Mouse (Mus musculus): Measurements from ENCODE around the gene Mrps15.
"Not testable (repeated sequence)": the region's sequence is repeated elsewhere in the genome, so short reads cannot be mapped to it uniquely, and the experiment has no call there.

Mrps15 gene

DNA sequence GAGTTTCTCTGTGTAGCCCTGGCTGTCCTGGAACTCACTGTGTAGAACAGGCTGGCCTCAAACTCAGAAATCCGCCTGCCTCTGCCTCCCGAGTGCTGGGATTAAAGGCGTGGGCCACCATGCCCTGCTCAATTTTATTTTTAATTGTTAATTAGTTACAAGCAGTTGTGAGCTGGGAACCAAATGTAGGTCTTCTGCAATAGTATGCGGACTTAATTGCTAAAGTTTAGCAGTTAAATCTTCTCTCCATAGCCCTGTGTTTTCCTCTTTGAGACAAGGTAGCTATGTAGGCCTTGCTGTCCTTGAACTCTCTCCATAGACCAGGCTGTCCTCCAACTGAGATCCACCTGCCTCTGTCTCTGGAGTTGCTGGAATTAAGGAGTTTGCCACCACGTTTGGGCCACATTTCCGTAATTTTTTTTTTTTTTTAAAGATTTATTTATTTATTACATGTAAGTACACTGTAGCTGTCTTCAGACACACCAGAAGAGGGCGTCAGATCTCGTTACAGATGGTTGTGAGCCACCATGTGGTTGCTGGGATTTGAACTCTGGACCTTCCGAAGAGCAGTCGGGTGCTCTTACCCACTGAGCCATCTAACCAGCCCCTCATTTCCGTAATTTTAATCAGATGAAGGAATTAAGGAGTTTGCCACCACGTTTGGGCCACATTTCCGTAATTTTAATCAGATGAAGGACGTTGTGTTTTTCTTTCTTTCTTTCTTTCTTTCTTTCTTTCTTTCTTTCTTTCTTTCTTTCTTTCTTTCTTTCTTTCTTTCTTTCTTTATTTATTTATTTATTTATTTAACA, 49.1 kb downstream of the Mrps15 start:
- not testable (repeated sequence) for H3K36me3 ChIP-seq (ENCODE audit: control insufficient read depth, insufficient read depth, low read length, poor library complexity, severe bottlenecking); DNase-seq (ENCODE audit: low read depth, low spot score); H3K27me3 ChIP-seq (ENCODE audit: control insufficient read depth, insufficient read depth, low read length, poor library complexity, severe bottlenecking)

DNA sequence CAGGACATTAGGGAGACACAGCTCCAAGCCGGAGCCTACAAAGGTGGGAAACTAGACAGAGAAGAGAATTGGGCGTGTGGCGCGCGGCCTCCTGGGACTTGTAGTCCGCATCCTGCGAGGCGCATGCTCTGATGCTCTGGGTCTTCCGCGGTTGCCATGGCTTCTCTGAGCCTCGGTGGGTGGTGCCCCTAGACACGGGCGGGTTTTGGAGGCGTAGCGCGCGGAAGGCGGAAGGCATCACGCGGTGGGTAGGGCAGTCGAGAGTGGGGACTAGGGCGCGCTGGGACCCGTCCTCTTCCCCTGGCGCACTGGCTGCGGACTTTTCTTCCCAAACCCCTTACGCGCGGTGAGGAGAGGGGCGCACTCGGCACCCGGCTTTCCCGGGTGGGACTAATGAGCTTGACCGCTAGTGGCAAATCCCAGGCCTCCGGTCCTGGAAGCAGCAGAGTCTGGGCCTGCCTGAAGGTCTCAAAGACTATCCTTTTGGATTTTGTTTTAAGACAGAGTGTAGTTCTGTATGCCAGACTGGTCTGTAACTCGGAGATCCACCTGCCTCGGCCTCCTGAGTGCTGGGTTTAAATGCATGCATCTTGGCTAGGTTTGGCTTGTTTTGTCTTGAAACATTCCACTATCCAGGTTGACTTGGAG, 49.9 kb downstream of the Mrps15 start, which contains the start of gene Lsm10:
Gene Lsm10 (plus strand): TSS at position 160 of the 648 bp plus-strand sequence.
- H3K27me3 ChIP-seq (ENCODE audit: control insufficient read depth, insufficient read depth, low read length, poor library complexity, severe bottlenecking), result no peaks in the 10 kb centered on the region
- DNase-seq (ENCODE audit: low read depth, low spot score), result peak; percentile 97
- no peaks in the 10 kb centered on the region for H3K36me3 ChIP-seq (ENCODE audit: control insufficient read depth, insufficient read depth, low read length, poor library complexity, severe bottlenecking)

- Histone ChIP-seq H3K27me3 (ENCODE audit: control insufficient read depth, insufficient read depth, low read length, poor library complexity, severe bottlenecking) (no peaks in the 10 kb centered on the region), H3K36me3 (ENCODE audit: control insufficient read depth, insufficient read depth, low read length, poor library complexity, severe bottlenecking) (no peaks in the 10 kb centered on the region)
- no peak for DNase-seq (ENCODE audit: low read depth, low spot score)
Observed at GRCm38 (mm10) chr4:126097711-126098253, 51.1 kb downstream of the Mrps15 start.

DNA sequence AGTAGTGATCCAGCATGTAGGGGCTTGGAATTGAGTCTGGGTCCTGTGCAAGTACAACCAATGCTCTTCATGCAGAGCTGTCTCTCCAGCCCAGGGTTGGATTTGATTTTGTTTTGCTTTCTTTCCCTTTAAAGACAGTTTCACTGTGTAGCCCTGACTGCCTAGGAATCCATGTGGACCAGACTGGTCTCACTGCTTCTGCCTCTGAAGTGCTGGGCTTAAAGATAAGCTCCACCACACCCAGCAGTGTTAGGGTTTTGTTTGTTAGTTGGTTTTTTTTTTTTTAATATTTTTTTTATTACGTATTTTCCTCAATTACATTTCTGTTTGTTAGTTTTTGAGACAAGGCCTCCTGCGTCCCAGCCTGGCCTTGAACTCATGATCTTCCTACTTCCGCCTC, 52.6 kb downstream of the Mrps15 start:
- no peak for DNase-seq (ENCODE audit: low read depth, low spot score)
- Histone ChIP-seq H3K36me3 (ENCODE audit: control insufficient read depth, insufficient read depth, low read length, poor library complexity, severe bottlenecking) (no peaks in the 10 kb centered on the region), H3K27me3 (ENCODE audit: control insufficient read depth, insufficient read depth, low read length, poor library complexity, severe bottlenecking) (no peaks in the 10 kb centered on the region)

- Histone ChIP-seq H3K36me3 (ENCODE audit: control insufficient read depth, insufficient read depth, low read length, poor library complexity, severe bottlenecking) (no peaks in the 10 kb centered on the region), H3K27me3 (ENCODE audit: control insufficient read depth, insufficient read depth, low read length, poor library complexity, severe bottlenecking) (no peaks in the 10 kb centered on the region)
- DNase-seq (ENCODE audit: low read depth, low spot score), result no peak
Observed at GRCm38 (mm10) chr4:126100764-126101163, 54.0 kb downstream of the Mrps15 start.

DNA sequence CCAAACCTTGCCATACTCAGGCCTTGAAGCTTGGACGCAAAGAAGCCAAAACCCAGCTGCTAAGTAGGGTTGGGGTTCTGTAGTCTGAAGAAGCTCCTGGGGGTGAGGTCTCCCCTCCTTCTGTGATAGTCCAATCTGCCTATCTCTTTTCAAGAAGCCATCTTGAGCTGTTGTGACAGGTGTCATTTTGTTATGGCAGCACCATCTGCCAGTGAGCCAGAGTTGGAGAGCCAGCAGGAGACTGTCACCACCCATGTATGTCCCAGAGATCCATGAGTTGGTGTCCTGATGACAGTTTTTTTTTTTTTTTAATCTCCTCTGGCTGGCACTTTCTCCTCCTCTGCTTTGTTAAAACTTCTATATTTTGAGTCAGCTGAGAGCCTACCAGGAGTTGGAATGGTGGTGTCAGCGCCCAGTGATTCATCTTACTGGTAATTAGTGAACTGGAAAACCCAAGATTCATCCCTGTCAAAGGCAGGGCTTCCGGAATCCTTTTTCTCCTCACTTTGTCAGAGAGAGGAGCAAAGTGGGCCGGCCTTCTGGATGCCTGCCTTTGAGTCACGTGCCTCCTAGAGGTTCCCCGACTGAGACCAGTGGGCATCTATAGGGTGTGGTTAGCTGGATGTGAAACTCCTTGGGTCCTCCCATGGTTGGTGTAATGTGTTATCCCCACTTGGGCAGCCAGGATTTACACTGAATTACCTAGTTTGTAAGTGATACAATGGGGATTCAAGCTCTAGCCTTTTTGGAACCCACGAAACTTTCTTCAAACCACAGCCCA, 55.5 kb downstream of the Mrps15 start:
- H3K27me3 ChIP-seq (ENCODE audit: control insufficient read depth, insufficient read depth, low read length, poor library complexity, severe bottlenecking), result no peaks in the 10 kb centered on the region
- no peak for DNase-seq (ENCODE audit: low read depth, low spot score)
- H3K36me3 ChIP-seq (ENCODE audit: control insufficient read depth, insufficient read depth, low read length, poor library complexity, severe bottlenecking), result no peaks in the 10 kb centered on the region

DNA sequence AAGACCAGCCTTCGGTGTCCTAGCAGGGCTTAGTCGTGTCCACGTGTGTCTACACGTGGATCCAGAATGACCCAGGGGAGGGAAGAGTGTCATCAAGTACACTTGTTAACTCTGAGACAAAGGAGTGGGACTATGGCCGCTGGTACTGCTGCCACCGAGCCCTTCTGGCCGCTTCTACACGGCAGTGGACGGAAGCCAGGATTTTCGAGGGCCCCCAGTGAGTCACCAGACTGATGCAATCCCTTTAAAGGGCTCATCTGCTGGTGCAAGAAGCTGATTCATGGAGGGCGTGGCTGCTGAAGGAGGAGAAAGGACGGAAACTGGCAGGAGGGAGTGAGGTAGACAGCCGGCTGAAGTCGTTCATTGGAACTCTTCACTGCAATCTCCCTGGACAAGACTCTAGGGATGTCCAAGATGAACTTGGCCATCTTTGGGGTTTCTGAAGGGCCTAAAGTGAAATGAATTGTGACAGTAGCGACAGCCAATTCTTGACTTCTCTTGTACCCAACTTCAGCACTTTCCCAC, 56.4 kb downstream of the Mrps15 start:
- Histone ChIP-seq H3K27me3 (ENCODE audit: control insufficient read depth, insufficient read depth, low read length, poor library complexity, severe bottlenecking) (no peaks in the 10 kb centered on the region), H3K36me3 (ENCODE audit: control insufficient read depth, insufficient read depth, low read length, poor library complexity, severe bottlenecking) (no peaks in the 10 kb centered on the region)
- peak; percentile 50 for DNase-seq (ENCODE audit: low read depth, low spot score)

GRCm38 (mm10) chr4:126103590-126104068, 56.9 kb downstream of the Mrps15 start, which contains the start of gene Stk40:
Gene Stk40, plus strand, starts transcription at chr4:126103957.
- no peaks in the 10 kb centered on the region for H3K36me3 ChIP-seq (ENCODE audit: control insufficient read depth, insufficient read depth, low read length, poor library complexity, severe bottlenecking)
- H3K27me3 ChIP-seq (ENCODE audit: control insufficient read depth, insufficient read depth, low read length, poor library complexity, severe bottlenecking), result no peaks in the 10 kb centered on the region
- DNase-seq (ENCODE audit: low read depth, low spot score), result peak; percentile 99

DNA sequence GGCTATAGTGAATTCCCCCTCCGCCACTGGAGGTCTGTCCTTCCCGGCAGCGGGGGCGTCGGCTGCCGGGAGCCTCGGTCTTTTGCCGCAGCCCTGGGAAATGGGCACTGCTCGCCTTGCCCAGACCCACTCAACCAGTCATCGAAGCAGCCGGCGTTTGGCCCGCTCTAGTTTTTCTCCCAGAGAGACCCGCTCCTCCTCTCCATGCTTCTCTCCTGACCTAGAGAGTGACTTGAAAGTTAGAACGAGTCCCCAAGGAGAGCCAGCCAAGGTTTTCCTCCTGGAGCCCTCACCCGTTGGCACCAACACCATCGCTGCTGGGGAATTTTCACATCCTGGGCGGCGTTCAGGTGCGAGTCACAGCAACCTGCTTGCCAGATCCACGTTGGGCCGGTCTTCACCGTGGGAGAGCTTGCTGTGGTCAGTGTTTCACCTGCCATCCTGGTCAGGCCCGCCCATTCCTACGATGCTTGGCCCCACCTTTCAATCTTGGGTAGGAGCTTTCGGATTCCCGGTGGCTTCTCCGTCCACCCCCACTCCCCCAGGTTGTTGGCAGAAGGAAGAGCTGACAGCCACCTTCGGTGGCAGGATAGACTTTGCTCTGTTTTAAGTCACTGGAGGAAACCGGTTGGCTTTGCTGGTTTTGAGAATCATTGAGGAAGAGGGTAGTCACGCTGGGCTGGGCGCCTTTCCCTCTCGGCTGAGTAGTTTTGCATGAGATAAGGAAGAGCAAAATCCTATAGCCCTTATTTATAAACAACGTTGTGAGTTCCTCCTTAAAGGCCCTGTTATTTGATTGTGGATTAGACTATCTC, 57.7 kb downstream of the Mrps15 start:
- Histone ChIP-seq H3K27me3 (ENCODE audit: control insufficient read depth, insufficient read depth, low read length, poor library complexity, severe bottlenecking) (no peaks in the 10 kb centered on the region), H3K36me3 (ENCODE audit: control insufficient read depth, insufficient read depth, low read length, poor library complexity, severe bottlenecking) (no peaks in the 10 kb centered on the region)
- peak; percentile 71 for DNase-seq (ENCODE audit: low read depth, low spot score)
